Mouse (Mus musculus) kidney, adult 9 months (tissue): Measurements from ENCODE around the gene Susd2.

ENCODE experiments used
- DNase-seq: peaks from one replicate; pipeline ENCODE4 v3.0.0; 2022

Susd2 gene

DNA sequence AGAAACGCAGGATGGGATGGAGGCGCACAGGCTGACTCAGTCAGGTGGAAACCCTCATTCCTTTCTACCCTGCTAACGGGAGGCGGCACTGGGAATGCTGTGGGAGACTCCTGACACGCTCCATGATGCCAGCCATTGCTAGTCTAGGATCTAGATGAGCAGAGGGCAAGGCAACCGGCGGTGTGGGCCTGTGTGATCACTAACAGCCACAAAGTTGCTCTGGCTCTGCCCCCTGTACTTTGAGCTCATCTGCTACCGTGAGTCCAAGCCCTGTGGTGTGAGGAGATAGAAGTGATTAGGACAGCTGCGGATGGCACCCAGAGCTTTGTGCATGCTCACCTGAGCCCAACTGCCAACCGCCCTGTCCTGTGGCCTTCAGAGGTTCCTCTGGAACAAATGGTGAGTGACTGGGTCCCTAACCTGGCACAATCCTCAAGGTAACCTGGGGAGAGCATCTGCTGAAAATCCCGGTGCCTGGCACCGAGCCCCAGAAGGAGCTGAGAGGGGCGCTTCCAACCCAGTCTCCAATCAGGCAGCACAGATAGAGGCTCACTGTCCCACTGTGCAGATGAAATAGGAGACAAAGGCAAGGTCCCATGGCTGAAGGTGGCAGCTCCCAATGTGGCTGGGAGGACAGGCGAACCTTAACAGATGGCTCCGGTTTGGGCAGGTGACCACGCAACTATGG is 7.7 kb upstream of the Susd2 start:
- peak; percentile 73 for DNase-seq

GRCm38 (mm10) chr10:75650306-75650902 is 6.6 kb upstream of the Susd2 start:
- no peak for DNase-seq

DNA sequence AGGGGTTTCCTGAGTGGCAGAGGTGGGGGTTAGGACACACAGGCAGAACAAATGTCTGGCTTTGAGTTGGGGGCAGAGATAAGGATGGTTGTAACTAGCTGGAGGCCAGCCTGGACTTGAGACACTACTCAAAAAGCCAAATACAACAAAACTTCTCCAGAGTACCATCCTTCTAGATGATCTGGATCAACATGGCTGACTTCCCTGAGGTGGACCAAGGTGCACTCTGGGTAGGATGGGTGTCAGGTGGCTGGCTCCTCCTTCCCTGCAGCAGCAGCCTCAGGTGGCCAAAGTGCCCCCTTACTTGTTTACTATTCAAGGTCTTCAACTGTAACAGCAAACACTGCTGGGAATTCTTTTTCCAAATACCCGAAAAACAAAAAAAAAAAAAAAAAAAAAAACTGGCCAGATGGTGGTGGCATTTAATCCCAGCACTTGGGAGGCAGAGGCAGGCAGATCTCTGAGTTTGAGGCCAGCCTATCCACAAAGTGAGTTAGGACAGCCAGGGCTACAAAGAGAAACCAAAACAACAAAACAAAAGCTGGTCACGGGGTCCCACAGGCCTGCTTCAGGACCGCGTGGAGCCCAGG is 5.7 kb upstream of the Susd2 start:
- no peak for DNase-seq

DNA sequence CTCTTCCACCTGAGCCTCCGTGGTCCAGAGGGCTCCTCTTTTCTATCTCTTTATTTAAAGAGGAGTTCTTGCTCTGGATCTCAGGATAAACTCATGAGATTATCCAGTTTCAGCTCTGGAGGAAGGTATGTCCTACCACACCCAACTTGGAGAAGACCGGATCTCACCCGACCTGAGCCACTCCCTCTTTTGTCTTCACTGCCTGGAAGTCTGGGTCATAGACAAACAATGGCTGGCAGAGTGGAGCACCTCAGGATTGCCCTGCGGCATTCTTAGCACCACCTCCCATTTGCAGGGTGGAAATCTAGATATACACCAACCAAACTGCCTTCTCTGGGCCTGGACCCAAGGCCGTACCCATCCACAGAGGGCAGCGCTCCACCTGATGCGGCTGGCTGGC is 5.2 kb upstream of the Susd2 start:
- DNase-seq = no peak

DNA sequence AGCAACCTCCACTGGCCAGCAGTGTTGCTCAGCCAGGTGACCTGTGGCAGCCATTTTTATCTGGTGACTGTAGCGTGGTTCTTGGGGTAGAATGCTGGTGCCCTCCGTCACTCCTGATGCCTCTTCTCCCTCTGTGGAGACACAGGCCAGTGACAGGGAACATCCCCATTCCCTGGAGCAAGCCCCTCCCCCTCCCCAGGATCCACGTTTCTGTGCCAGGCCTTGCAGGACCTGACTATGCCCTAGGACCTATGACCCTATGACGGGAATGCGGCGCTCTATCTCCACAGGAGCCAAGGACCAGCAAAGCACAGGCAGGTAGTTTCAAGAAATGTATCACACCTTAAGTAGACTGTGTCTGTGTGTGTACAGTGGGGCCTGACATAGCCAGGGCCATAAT is 4.3 kb upstream of the Susd2 start:
- DNase-seq = no peak

- DNase-seq = peak; percentile 87
These were observed 3.6 kb upstream of the Susd2 start for GRCm38 (mm10) chr10:75647362-75647761.

DNA sequence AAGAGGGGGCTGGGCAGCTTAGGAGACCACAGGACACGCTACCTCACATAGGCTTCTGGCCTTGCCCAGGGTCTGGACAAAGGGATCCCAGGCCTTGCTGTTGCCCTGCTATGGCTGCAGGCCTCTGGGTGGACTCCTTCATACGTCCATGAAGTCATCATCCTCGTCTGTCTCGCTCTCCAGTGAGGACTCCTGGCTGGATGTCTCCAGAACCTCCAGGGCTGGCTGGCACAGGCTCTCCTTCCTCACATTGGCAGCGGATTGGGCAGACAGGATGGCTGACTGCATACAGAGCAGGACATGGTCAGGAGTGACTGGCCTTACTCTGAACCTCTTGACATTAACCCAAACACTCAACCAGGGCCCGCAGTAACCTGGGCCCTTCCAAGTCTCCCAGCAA is 2.6 kb upstream of the Susd2 start:
- DNase-seq = no peak

GRCm38 (mm10) chr10:75645616-75646015 is 1.8 kb upstream of the Susd2 start:
- no peak for DNase-seq

DNA sequence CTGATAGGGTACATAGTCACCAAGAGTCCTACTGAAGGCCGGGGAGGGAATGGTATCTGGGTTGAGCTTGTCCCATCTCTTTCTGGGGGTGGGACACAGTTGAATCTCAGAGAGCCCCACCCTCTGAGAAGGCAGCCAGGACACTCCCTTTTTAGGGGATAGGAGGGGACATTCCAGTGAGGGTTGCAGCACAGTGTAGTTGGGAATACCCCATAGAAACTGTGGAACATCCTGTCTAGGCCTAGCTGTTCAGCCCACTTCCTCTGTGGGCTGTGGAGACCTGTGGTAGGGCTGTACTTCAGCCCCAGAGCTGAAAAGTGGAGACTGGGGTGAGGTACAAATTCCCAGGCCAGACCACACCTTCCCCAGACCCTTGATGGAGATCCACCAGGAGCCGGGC is 917 bp downstream of the Susd2 start:
- DNase-seq = no peak

- peak; percentile 65 for DNase-seq
These were observed 1.4 kb downstream of the Susd2 start for GRCm38 (mm10) chr10:75642436-75642835.

DNA sequence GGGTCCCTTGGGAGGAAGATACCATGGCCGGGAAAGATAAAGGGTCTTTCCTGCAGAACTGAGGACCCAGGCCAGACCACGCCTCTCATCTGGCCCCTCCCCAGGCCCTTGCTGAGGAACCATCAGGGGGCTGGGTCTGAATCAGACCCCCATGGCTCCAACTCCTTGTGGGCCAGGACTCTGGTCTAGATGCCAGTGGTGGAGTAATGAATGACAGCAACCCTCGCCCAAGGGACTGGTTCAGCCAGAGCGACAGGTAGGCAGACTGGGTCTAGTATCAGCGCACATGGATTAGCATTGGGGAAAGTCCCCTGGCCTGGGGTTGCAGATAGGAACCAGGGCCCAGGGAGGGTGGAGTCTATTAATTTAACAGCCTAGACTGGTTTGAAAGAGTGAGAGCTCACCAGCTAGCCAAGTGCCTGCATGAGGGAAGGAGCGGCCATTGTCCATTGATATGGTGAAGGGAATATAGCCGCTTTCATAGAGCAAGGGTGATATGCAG is 2.0 kb downstream of the Susd2 start:
- peak; percentile 3 for DNase-seq

- no peak for DNase-seq
These were observed 6.1 kb downstream of the Susd2 start for GRCm38 (mm10) chr10:75637711-75638110.

GRCm38 (mm10) chr10:75636084-75636786 is 7.6 kb downstream of the Susd2 start:
- DNase-seq = no peak

GRCm38 (mm10) chr10:75635693-75636055 is 8.1 kb downstream of the Susd2 start:
- peak; percentile 92 for DNase-seq

DNA sequence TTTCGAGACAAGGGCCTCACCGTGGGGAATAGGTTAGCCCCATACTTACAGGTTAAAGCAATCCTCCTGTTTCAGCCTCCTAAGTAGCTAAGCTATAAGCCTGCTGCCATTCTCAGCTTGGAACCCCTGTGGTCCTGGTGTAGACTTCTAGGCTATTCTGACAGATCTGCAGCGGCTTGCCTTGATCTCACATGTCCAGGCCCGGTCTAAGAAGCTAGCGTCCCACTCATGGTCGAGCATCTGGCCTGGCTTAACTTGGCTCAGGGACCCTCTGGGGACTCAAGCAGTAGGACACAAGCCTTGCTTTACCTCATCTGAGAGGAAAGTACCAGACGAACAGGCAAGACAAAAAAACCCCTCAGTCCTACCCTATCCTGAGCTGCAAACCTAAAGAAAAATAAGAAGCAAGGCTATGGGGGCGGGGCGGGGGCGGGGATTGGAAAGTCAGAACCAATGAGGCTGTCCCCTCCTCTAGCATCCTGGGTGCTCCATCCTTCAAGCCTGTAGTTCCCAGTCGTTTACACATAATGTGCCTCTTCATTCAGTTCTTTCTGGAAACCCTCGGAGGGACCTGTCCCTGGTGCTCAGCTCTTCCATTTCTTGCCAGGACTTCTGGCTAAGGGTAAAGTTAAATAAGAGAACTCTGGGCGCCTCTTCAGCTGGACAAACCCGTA is 8.7 kb downstream of the Susd2 start:
- DNase-seq = no peak

DNA sequence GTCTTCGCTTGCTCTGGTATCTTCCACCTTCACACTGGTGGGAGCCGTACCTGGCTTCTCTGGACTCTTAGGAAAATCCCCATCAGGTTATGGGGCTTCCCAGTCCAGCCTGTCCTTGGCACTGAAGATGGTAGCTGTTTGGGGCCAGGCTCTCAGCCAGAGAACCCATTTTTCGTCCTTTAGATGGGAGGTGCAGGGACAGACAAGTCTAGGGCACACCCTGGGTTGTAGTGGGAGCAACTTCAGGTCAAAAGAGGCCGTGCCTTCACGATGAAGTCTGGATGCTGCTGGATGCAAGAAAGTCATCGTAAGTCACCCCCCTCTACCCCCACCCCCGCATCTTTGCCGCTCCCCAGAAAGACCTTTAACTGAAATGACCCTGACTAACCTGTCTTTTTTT is 9.2 kb downstream of the Susd2 start:
- no peak for DNase-seq

DNA sequence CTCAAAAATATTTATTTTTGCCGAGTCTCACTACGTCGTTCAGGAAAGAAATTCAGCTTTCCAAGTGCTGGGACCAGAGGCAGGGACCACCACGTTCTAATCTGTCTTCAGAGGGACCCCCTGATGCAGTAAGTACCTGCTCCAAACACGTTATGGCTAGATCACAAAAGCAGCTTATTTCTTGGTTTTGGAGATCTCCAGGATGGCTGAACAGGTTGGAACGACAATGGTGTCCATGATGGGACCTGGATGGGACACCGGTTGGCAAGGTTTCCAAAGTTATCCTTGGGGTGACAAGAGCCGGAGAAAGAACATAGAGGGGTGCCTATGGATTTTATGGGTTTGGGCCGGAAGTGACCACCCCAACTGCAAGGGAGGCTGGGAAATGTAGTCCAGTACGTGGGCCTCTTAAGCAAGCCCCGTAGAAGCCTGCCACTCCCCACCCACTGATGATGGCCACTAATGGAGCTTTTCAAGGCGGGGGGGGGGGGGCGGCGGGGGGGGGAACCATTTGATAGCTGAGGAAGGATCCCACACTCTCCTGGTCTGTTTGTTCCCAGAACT is 10.2 kb downstream of the Susd2 start:
- DNase-seq = no peak

- no peak for DNase-seq
These were observed 10.8 kb downstream of the Susd2 start for GRCm38 (mm10) chr10:75633048-75633447.

GRCm38 (mm10) chr10:75632633-75633032 is 11.2 kb downstream of the Susd2 start:
- no peak for DNase-seq

- DNase-seq = no peak
These were observed 16.3 kb downstream of the Susd2 start for GRCm38 (mm10) chr10:75627490-75627889.

- DNase-seq = no peak
These were observed 16.8 kb downstream of the Susd2 start for GRCm38 (mm10) chr10:75626991-75627390.

DNA sequence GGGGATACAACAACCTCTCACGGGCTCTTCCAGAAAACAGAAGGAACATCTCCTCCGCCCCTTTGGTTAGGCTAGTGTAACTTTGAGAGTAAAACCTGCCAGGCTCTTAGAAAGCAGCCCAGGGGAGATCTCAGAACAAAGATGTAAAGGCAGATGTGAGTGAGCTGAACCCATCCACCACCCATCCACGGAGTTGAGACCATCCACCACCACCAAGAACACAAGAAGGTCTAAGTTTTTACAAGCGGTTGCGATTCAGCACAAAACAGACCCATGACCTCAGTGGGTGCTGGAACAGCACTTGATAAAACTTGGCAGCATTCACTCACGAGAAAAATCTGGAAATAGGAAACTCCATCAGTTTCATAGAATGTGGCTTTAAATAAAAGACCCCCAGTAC is 17.9 kb downstream of the Susd2 start:
- DNase-seq = no peak

GRCm38 (mm10) chr10:75620818-75621217 is 23.0 kb downstream of the Susd2 start:
- DNase-seq = no peak
